Mouse (Mus musculus): ENCODE data around the gene Slc25a1.

The Slc25a1 gene

GRCm38 (mm10) chr16:17933594-17934444 is 5.8 kb upstream of the Slc25a1 start:
- DNase-seq (ENCODE audit: low read depth, low spot score) = no peak
- no peaks in the 10 kb centered on the region for H3K36me3 ChIP-seq (ENCODE audit: control insufficient read depth, insufficient read depth, low read length, poor library complexity, severe bottlenecking)
- H3K27me3 ChIP-seq (ENCODE audit: control insufficient read depth, insufficient read depth, low read length, poor library complexity, severe bottlenecking) = no peaks in the 10 kb centered on the region

- H3K27me3 ChIP-seq (ENCODE audit: control insufficient read depth, insufficient read depth, low read length, poor library complexity, severe bottlenecking) = no peaks in the 10 kb centered on the region
- no peaks in the 10 kb centered on the region for H3K36me3 ChIP-seq (ENCODE audit: control insufficient read depth, insufficient read depth, low read length, poor library complexity, severe bottlenecking)
- no peak for DNase-seq (ENCODE audit: low read depth, low spot score)
Observed at GRCm38 (mm10) chr16:17931906-17932460, 4.0 kb upstream of the Slc25a1 start.

- no peak for DNase-seq (ENCODE audit: low read depth, low spot score)
- Histone ChIP-seq H3K27me3 (ENCODE audit: control insufficient read depth, insufficient read depth, low read length, poor library complexity, severe bottlenecking) (no peaks in the 10 kb centered on the region), H3K36me3 (ENCODE audit: control insufficient read depth, insufficient read depth, low read length, poor library complexity, severe bottlenecking) (peaks cover 2% of the 10 kb centered on the region; the same call in 1 of the 2 replicates)
Observed at GRCm38 (mm10) chr16:17929631-17930030, 1.6 kb upstream of the Slc25a1 start.

- no peak for DNase-seq (ENCODE audit: low read depth, low spot score)
- Histone ChIP-seq H3K27me3 (ENCODE audit: control insufficient read depth, insufficient read depth, low read length, poor library complexity, severe bottlenecking) (no peaks in the 10 kb centered on the region), H3K36me3 (ENCODE audit: control insufficient read depth, insufficient read depth, low read length, poor library complexity, severe bottlenecking) (peaks cover 2% of the 10 kb centered on the region; the same call in 1 of the 2 replicates)
Observed at GRCm38 (mm10) chr16:17929211-17929610, 1.2 kb upstream of the Slc25a1 start.

GRCm38 (mm10) chr16:17928627-17929104 is 647 bp upstream of the Slc25a1 start:
- Histone ChIP-seq H3K36me3 (ENCODE audit: control insufficient read depth, insufficient read depth, low read length, poor library complexity, severe bottlenecking) (peaks cover 2% of the 10 kb centered on the region; the same call in 1 of the 2 replicates), H3K27me3 (ENCODE audit: control insufficient read depth, insufficient read depth, low read length, poor library complexity, severe bottlenecking) (no peaks in the 10 kb centered on the region)
- DNase-seq (ENCODE audit: low read depth, low spot score) = peak; percentile 91

GRCm38 (mm10) chr16:17927351-17928082 is 502 bp downstream of the Slc25a1 start:
- H3K27me3 ChIP-seq (ENCODE audit: control insufficient read depth, insufficient read depth, low read length, poor library complexity, severe bottlenecking) = no peaks in the 10 kb centered on the region
- peak; percentile 33 for DNase-seq (ENCODE audit: low read depth, low spot score)
- peaks cover 2% of the 10 kb centered on the region; the same call in 1 of the 2 replicates for H3K36me3 ChIP-seq (ENCODE audit: control insufficient read depth, insufficient read depth, low read length, poor library complexity, severe bottlenecking)

- Histone ChIP-seq H3K27me3 (ENCODE audit: control insufficient read depth, insufficient read depth, low read length, poor library complexity, severe bottlenecking) (no peaks in the 10 kb centered on the region), H3K36me3 (ENCODE audit: control insufficient read depth, insufficient read depth, low read length, poor library complexity, severe bottlenecking) (peaks cover 2% of the 10 kb centered on the region; the same call in 1 of the 2 replicates)
- DNase-seq (ENCODE audit: low read depth, low spot score) = no peak
Observed at GRCm38 (mm10) chr16:17922163-17922538, 5.9 kb downstream of the Slc25a1 start.

GRCm38 (mm10) chr16:17921325-17922162 is 6.5 kb downstream of the Slc25a1 start:
- DNase-seq (ENCODE audit: low read depth, low spot score) = peak; percentile 97
- H3K36me3 ChIP-seq (ENCODE audit: control insufficient read depth, insufficient read depth, low read length, poor library complexity, severe bottlenecking) = peaks cover 2% of the 10 kb centered on the region; the same call in 1 of the 2 replicates
- H3K27me3 ChIP-seq (ENCODE audit: control insufficient read depth, insufficient read depth, low read length, poor library complexity, severe bottlenecking) = no peaks in the 10 kb centered on the region

- DNase-seq (ENCODE audit: low read depth, low spot score) = no peak
- Histone ChIP-seq H3K36me3 (ENCODE audit: control insufficient read depth, insufficient read depth, low read length, poor library complexity, severe bottlenecking) (no peaks in the 10 kb centered on the region; the same call in 1 of the 2 replicates), H3K27me3 (ENCODE audit: control insufficient read depth, insufficient read depth, low read length, poor library complexity, severe bottlenecking) (no peaks in the 10 kb centered on the region)
Observed at GRCm38 (mm10) chr16:17920586-17920985, 7.4 kb downstream of the Slc25a1 start.

- peak; percentile 34 for DNase-seq (ENCODE audit: low read depth, low spot score)
- H3K27me3 ChIP-seq (ENCODE audit: control insufficient read depth, insufficient read depth, low read length, poor library complexity, severe bottlenecking) = no peaks in the 10 kb centered on the region; the same call in 1 of the 2 replicates
- no peaks in the 10 kb centered on the region for H3K36me3 ChIP-seq (ENCODE audit: control insufficient read depth, insufficient read depth, low read length, poor library complexity, severe bottlenecking)
Observed at GRCm38 (mm10) chr16:17914307-17915249, 13.4 kb downstream of the Slc25a1 start, which contains the start of gene Gsc2. Gene Gsc2, minus strand, starts transcription at chr16:17915059.

- DNase-seq (ENCODE audit: low read depth, low spot score) = peak; percentile 96
- Histone ChIP-seq H3K36me3 (ENCODE audit: control insufficient read depth, insufficient read depth, low read length, poor library complexity, severe bottlenecking) (peaks cover 4% of the 10 kb centered on the region; the same call in 1 of the 2 replicates), H3K27me3 (ENCODE audit: control insufficient read depth, insufficient read depth, low read length, poor library complexity, severe bottlenecking) (no peaks in the 10 kb centered on the region; the same call in 1 of the 2 replicates)
Observed at GRCm38 (mm10) chr16:17911052-17911595, 16.9 kb downstream of the Slc25a1 start, which contains the start of gene Ess2. Gene Ess2, minus strand, starts transcription at chr16:17911348.

- H3K27me3 ChIP-seq (ENCODE audit: control insufficient read depth, insufficient read depth, low read length, poor library complexity, severe bottlenecking) = no peaks in the 10 kb centered on the region
- no peak for DNase-seq (ENCODE audit: low read depth, low spot score)
- peaks cover 4% of the 10 kb centered on the region for H3K36me3 ChIP-seq (ENCODE audit: control insufficient read depth, insufficient read depth, low read length, poor library complexity, severe bottlenecking)
Observed at GRCm38 (mm10) chr16:17898462-17898861, 29.6 kb downstream of the Slc25a1 start, which contains the start of the genes Dgcr2 and Tssk2. Gene Dgcr2, minus strand, starts transcription at chr16:17898562. Gene Tssk2, plus strand, starts transcription at chr16:17898637.

- no peak for DNase-seq (ENCODE audit: low read depth, low spot score)
- Histone ChIP-seq H3K36me3 (ENCODE audit: control insufficient read depth, insufficient read depth, low read length, poor library complexity, severe bottlenecking) (no peaks in the 10 kb centered on the region; the same call in 1 of the 2 replicates), H3K27me3 (ENCODE audit: control insufficient read depth, insufficient read depth, low read length, poor library complexity, severe bottlenecking) (no peaks in the 10 kb centered on the region)
Observed at GRCm38 (mm10) chr16:17896091-17896490, 31.9 kb downstream of the Slc25a1 start.
